Mouse (Mus musculus) kidney, postnatal 36 days (tissue): ENCODE data around the gene Lingo1.
A peak's percentile ranks its signal among the peaks of the same experiment; 100 is the strongest.

ENCODE experiments used
- DNase-seq, 2 experiments: peaks; one replicate each; pipeline ENCODE4 v3.0.0; 2021 to 2022; ENCODE audit warnings: mixed read lengths in 2 of 2

Lingo1 gene

GRCm38 (mm10) chr9:56795721-56796655, at the start of gene Lingo1:
Lingo1 (minus strand) TSS chr9:56796468.
- no peak for DNase-seq

- DNase-seq: no peak
Measured at GRCm38 (mm10) chr9:56844644-56845043, 48.4 kb upstream of the Lingo1 start.

- DNase-seq: peak; percentile 69 to 84
Measured at GRCm38 (mm10) chr9:56843679-56844188, 47.5 kb upstream of the Lingo1 start.

GRCm38 (mm10) chr9:56842303-56842719, 46.0 kb upstream of the Lingo1 start:
- no peak for DNase-seq

GRCm38 (mm10) chr9:56841864-56842263, 45.6 kb upstream of the Lingo1 start:
- DNase-seq: no peak

- no peak for DNase-seq
Measured at GRCm38 (mm10) chr9:56840721-56841120, 44.5 kb upstream of the Lingo1 start.

GRCm38 (mm10) chr9:56835152-56835551, 38.9 kb upstream of the Lingo1 start:
- DNase-seq: no peak

GRCm38 (mm10) chr9:56832900-56833299, 36.6 kb upstream of the Lingo1 start:
- DNase-seq: peak in 1 of 2 experiments; percentile 23

GRCm38 (mm10) chr9:56831904-56832303, 35.6 kb upstream of the Lingo1 start:
- no peak for DNase-seq

GRCm38 (mm10) chr9:56830162-56830561, 33.9 kb upstream of the Lingo1 start:
- peak; percentile 19 to 21 for DNase-seq

- DNase-seq: no peak
Measured at GRCm38 (mm10) chr9:56828841-56829240, 32.6 kb upstream of the Lingo1 start.

GRCm38 (mm10) chr9:56828146-56828545, 31.9 kb upstream of the Lingo1 start:
- no peak for DNase-seq

- DNase-seq: no peak
Measured at GRCm38 (mm10) chr9:56825476-56826213, 29.4 kb upstream of the Lingo1 start.

GRCm38 (mm10) chr9:56824900-56825299, 28.6 kb upstream of the Lingo1 start:
- DNase-seq: peak; percentile 20 to 63

GRCm38 (mm10) chr9:56810916-56811315, 14.6 kb upstream of the Lingo1 start:
- no peak for DNase-seq

GRCm38 (mm10) chr9:56807990-56808389, 11.7 kb upstream of the Lingo1 start:
- no peak for DNase-seq

- no peak for DNase-seq
Measured at GRCm38 (mm10) chr9:56803146-56803545, 6.9 kb upstream of the Lingo1 start.

GRCm38 (mm10) chr9:56797876-56798275, 1.6 kb upstream of the Lingo1 start:
- peak; percentile 51 to 82 for DNase-seq

GRCm38 (mm10) chr9:56796656-56797131, 426 bp upstream of the Lingo1 start:
- peak in 1 of 2 experiments; percentile 9 for DNase-seq

GRCm38 (mm10) chr9:56791696-56792261, 4.5 kb downstream of the Lingo1 start:
- DNase-seq: no peak

- DNase-seq: no peak
Measured at GRCm38 (mm10) chr9:56784576-56784975, 11.7 kb downstream of the Lingo1 start.

GRCm38 (mm10) chr9:56776881-56777801, 19.1 kb downstream of the Lingo1 start:
- peak; percentile 7 to 33 for DNase-seq
